Mouse (Mus musculus) testis, adult 2 months (tissue): ENCODE measurements around the gene Rpl5.

Source experiments
- CTCF ChIP-seq: fragments of 200-500 bp; IDR thresholded peaks from 2 replicates; pipeline ENCODE4 v1.5.1; 2012; ENCODE audit warnings: low read depth, mild to moderate bottlenecking, inconsistent platforms, low read length, moderate library complexity; ENCODE audit not compliant: control insufficient read depth, insufficient read depth, insufficient replicate concordance
- POLR2A ChIP-seq: fragments of 200-500 bp; IDR thresholded peaks from 2 replicates; pipeline ENCODE4 v1.6.1; 2012; ENCODE audit warnings: low read depth, mild to moderate bottlenecking, inconsistent platforms, low read length, moderate library complexity; ENCODE audit not compliant: control insufficient read depth

DNA sequence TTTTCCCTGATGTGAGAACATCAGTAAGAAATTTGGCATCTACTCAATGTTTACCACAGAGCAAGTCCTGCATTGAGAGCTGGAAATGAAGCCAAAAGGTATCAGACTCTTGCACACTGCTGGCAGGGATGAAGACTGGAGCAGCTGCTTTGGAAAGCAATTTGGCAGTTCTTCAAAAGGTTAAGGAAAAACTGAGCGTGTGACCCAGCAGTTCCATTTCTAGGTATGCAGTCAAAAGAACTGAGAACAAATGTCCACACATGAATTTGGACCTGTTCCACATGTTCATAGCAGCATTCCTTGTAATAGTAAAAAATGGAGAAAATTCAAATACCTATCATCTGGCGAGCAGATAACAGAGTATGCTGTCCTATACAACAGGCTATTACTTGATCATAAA is 47.2 kb downstream of the Rpl5 start:
- no peak for TF ChIP-seq POLR2A
- TF ChIP-seq CTCF: no peak
